Mouse (Mus musculus): ENCODE data around the gene Tnip1.

The Tnip1 gene

DNA sequence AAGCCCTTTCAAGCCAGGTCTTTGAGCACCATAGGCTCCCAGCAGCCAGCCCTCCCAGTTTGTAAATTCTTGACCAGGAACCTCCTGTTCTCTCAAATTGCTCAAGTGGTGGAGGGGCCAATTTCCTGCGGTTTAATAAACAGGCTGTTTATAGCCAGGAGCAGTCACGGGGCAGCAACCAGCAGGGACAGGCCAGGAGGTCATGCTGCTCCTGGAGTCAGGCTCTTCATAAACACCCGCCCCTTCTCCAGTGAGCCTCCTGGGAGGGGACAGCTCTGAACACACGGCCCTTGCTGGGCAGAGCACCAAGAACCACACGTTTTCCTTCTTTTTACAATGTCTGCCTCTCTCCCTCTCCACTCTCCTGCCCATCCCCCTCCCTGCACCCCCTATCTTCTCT, 77.8 kb downstream of the Tnip1 start:
- intact Hi-C loops (cut with DNase I) = no loop called here

DNA sequence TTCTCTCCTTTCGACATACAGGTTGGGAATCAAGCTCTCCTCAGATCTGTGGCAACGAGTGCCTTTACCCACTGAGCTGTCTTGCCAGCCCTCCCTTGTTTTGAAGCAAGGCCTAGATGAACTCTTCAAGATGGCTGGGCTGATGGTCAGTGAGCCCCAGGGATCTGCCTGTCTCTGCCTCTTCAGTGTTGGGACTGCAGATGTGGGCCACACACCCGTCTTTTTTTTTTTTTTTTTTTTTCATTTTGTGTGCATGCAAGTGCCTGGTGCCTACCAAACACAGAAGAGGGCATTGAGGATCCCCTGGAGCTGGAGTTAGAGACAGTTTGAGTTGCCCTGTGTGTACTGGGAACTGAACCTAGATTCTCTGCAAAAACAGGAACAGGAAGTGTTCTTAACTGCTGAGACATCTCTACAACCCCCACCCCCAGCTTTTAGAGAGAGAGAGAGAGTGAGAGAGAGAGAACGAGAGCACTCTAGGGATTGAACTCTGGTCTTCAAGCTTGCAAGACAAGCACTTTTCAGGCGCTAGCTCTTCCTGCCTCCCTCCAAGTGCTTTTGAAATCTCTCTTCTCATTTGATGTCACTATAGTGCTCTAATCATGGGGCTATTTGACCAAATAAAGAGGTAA, 78.4 kb downstream of the Tnip1 start:
- intact Hi-C loops (cut with DNase I) = no loop called here

GRCm38 (mm10) chr11:54882671-54883070, 80.0 kb downstream of the Tnip1 start:
- intact Hi-C loops (cut with DNase I) = no loop called here

DNA sequence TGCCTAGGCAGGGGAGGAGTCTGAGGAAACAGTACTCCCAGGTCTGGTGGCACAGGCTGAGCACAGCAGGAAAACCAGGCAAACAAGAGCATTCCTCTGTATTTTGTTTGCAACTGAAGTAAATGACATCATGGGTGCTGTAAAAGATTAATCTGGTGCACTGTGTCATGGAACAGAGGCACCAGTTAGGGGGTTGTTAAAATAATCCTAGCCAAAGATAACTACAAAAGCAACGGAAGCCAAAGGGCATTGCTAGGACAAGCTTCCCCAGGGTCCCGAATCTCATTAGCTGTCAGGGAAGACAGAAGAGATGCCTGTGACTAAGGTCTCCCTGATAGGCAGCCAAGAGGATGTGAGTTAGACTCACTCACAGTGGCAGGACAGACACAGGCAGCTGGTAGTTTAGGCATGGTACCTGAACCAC, 81.7 kb downstream of the Tnip1 start:
- intact Hi-C loops (cut with DNase I) = no loop called here

DNA sequence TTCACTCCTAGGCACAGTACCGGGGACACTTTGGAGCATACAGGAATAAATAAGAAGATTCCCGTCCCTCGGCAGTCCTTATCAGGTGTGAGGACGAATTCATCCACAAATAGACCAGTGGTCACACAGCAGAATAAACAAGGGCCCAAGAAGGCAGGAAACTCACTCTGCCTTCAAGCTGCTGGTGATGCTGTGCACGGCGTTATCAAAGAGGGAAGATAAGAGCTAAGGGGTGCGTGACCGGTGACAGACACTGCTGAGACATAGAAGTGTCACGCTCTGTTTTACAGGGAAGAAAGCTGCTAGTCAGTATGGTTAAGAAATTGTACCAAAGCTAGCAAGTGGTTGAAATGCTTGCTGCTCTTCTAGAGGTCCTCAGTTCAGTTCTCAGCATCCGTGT, 82.8 kb downstream of the Tnip1 start:
- intact Hi-C loops (cut with DNase I) = loop anchor here (1.0 kb wide), 2 partner anchors 47 to 104 kb away; no protein-coding TSS in a partner anchor

GRCm38 (mm10) chr11:54879434-54879833, 83.3 kb downstream of the Tnip1 start:
- intact Hi-C loops (cut with DNase I) = loop anchor here (1.0 kb wide), 2 partner anchors 48 to 105 kb away; no protein-coding TSS in a partner anchor

DNA sequence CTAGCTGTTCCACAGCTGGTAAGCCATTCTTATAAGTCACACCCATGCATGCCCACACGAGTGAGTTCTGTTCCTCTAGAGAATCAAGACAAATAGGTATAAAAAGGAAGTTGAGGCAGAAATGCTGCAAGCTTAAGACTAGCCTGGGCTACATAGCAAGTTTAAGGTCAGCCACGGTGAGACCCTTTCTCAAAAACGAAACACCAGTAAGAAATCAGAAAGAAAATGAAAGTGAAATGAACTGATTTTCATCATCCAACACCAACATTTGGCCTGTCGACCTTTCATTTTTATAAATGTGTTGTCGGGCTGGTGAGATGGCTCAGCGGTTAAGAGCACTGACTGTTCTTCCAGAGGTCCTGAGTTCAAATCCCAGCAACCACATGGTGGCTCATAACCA, 83.8 kb downstream of the Tnip1 start:
- intact Hi-C loops (cut with DNase I) = loop anchor here (1.0 kb wide), 2 partner anchors 48 to 105 kb away; no protein-coding TSS in a partner anchor

DNA sequence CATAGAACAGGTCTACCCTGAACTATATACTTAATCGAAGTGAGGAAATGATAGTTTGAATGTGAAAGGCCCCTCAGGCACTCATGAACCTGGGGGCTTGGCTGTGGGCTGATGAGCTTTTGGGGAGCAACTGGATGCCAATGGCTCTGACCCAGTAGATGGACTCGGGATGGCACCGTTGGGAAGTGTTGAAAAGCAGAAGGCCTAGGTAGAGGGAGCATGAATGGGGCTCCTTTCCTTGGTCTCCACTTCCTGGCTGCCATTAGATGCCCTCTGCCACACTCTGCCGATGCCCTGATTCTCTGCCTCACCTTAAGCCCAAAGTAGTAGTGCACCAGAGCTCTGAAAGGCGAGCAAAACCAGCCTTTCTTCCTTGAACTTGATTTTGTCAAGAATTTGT, 86.7 kb downstream of the Tnip1 start:
- intact Hi-C loops (cut with DNase I) = no loop called here

- intact Hi-C loops (cut with DNase I) = no loop called here
Observed at GRCm38 (mm10) chr11:54871831-54872537, 90.7 kb downstream of the Tnip1 start.

DNA sequence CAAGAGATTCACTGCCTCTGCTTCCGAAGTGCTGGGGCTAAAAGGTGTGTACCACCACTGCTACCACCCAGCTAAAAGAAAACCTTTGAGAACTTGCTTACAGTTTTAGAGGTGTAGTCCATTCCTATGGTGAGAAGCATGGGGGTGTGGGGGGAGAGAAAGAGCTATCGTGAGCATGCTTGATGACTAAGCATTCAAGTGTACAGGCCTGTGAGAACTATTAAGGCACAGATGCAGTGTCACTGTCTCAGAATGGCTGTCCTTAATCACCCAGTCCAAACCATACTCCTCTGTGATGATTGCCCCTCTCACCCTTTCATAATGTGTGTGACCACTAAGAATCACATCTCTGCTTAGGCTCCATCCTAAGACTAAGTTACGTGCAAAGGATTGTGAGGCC, 93.4 kb downstream of the Tnip1 start:
- intact Hi-C loops (cut with DNase I) = no loop called here

DNA sequence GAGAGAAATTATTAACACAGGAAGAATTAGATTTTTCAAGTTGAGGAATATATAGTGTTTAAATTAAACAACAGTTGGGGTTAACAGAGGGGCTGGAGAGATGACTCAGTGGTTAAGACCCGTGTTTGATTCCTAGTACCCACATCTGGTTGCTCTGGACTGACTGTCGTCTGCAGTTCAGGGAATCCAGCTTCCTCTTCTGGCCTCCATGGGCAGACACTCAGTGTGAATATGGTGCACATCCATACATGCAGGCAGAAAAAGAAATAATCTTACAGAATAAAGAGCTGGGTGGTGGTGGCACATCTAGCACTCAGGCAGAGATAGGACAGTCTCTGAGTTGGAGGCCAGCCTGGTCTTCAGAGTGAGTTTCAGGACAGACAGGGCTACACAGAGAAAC, 94.3 kb downstream of the Tnip1 start:
- intact Hi-C loops (cut with DNase I) = no loop called here

- intact Hi-C loops (cut with DNase I) = no loop called here
Observed at GRCm38 (mm10) chr11:54867903-54868434, 94.7 kb downstream of the Tnip1 start.

- intact Hi-C loops (cut with DNase I) = no loop called here
Observed at GRCm38 (mm10) chr11:54867049-54867385, 95.7 kb downstream of the Tnip1 start.

DNA sequence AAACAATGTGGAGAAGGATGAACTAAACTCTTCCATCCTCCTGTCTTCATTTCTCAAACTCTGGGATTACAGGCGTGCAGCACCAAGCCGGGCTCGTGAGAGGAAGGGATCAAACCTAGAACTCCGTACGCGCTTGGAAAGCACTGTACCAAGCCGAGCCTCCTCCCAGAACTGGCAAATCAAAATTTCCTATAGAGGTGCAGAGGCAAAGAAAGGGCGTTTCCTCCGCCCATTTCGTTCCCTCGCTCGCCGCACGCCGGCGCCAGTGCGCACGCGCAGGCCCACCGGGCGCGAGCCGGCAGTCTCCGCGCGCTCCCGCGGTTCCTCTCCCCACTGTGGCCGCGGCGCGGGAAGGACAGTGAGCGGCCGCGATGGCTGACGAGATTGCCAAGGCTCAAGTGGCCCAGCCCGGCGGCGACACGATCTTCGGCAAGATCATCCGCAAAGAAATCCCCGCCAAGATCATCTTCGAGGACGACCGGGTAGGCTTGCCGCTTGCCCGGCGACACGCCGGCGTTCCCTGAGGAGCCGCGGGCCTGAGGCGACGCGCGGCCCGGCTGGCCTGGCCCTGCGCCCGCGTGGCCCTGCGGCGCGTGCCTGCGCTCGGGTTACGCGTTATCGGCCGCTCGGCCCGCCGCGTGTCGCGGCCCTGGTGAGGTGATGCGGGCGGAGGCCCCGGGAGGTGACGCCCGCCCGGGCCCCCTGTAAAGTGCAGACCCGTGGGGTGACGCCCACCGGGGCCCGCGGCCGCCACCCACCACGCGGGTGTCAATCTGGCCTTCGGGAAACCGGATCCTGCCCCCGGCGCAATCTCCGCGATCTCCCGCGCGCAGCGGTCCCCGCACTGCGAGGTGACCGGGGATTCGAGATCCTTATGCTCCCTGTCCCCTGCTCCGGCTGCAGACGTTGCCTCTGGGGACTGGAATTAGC, 96.3 kb downstream of the Tnip1 start, which contains the start of gene Hint1:
TSS of gene Hint1 (plus strand) at position 265 of the 930 bp plus-strand sequence.
- intact Hi-C loops (cut with DNase I) = no loop called here

DNA sequence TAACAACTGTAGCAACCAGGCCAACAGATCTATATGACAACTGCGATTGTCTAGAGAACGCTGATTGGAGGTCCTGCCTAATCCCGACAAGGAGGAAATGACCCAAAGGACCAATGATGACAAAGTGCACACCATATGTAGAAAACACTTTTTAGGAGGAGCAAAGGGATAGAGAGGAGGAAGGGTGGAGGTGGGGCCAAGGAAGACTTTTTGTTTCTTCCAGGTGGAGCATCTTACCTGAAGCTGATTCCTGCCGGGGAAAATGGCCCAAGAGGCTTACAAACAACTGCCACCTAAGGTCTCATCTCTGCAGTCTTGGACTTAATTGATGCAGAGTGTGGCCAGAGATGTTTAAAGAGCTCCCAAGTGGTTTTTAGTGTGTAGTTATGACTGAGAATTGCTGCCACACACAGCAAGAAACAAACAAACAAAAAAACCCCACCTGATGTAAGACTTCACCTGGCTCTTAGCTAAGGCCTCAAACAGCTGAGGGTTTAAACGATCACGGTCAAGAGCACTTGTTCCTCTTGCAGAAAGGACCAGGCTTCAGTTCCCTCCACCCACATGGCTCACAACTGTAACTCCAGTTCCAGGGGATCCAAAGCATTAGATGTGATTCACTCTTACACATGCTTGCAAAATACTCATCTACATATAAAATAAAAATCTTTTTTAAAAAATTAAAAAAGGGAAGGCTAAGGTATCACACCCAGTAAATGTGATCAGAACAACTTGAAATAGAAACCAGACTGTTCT, 97.2 kb downstream of the Tnip1 start:
- intact Hi-C loops (cut with DNase I) = no loop called here

DNA sequence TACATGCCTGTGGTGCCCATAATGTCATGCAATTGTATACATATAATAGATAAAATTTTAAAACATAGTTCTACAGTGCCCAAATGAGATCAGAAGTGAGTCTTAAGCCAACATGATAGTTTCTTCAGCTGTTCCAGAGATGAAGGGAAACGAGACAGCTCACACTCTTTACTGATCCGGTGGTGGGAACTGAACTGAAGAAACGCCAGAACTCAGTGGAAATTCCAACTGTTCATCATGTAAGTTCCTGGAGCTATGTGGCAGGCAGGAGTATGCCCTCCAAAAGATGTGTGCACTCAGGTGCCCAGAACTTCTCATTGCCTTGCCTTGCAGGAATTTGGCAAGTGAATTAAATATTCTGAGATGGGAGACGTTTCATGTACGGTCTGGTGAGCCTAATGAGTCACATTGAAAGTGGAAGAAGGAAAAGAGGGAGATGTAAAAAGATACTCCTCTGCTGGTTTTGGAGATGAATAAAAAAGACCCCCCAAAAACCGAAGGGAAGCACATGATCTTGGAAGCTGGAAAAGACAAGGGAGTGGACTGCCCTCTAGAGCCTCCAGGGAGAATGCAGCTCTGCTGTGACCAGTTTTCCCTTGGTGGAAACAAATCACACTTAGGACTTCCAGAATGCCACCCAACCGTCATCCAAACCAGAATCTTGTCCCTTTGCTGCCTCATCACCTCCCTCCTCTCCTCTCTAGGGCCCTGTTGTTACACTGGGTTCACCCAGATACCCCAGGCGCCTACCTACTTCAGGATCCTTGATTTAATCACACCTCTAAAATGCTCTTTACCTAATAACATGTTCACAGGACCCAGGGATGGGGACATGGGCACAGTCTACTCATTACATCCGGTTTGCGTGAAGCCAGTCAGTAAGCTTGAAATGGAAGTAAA, 99.8 kb downstream of the Tnip1 start:
- intact Hi-C loops (cut with DNase I) = loop anchor here (1.0 to 5.0 kb wide), 2 partner anchors 76 to 160 kb away; partner anchors contain the start of gene Cdc42se2

DNA sequence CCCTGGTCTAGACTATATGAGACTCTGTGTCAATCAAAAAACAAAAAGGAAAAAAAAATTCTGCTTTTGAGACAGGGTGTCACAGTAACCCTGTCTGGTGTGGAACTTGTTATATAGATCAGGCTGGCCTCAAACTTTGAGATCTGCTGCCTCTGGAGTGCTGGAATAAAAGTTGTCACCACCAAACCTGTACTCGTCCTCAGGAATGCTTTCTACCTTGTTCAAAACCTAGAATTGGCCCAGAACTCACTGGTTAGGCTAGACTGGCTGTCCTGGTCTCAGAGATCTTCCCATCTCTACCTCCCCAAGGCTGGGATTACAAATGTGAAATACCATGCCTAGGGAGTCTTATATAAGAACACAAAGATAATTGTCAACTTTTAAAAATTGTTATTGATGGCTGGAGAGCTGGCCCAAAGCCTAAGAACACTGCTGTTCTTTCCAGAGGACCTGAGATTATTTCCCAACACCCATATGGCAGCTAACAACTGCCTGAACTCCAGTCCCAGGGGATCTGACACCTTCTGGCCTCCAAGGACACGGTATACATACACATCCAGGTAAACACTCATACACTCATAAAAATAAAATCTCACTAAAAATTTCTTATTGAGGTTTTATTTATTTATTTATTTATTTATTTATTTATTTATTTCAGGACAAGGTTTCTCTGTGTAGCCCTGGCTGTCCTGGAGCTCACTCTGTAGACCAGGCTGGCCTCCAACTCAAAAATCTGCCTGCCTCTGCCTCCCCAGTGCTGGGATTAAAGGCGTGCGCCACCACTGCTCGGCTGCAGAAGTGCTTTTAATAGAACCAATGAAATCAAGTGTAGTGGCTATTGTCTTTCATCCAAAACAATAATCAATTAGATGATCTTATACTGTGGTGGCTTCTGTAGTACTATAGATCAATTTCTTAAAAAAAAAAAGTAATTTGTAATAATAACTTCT, 101.0 kb downstream of the Tnip1 start:
- intact Hi-C loops (cut with DNase I) = loop anchor here (5.0 kb wide), 1 partner anchor 74 kb away; the partner anchor contains the start of gene Cdc42se2

Measured in adrenal gland (tissue).